Comparison of ENCODE assay signal across 30 mouse cellular contexts in the genomic region with DNA sequence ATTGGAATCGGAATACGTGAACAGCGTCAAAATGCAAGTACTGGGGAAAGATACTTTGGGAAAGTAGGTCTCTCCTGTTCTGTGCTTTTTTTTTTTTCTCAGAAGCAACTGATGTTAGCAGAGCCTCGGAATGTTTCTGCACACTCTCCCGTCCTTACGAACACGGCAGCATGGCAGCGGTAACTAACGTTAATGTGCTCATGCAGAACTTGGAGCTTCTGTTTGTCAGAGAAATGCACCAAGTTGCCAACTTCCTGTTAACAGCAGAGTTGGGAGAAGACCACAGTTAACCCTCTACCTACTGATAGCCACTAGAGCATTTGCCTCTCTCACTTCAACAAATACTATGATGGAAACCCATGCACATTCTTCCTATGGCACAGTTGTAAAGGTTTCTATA.
A peak's percentile ranks its signal among the peaks of the same experiment; 100 is the strongest.
DNase-seq lines count a peak whose midpoint lies in the region; ATAC-seq and TF ChIP-seq lines count a peak whose summit lies in the region.
"Had no signal": no experiment of that assay in that cellular context is flagged by ENCODE, and none has a peak within 500 bp of the region (broad histone marks: within the 10 kb centered on the region; RNA-seq: fewer than 3 reads in every experiment).

No protein-coding gene starts in this region.

- H3K4me3 ChIP-seq in forebrain, postnatal 0 days (ENCODE audit: low read depth, low read length) = no peak overlapping the region
- H3K4me3 ChIP-seq in forebrain, embryonic 15.5 days = no peak overlapping the region
- H3K4me3 ChIP-seq in layer of hippocampus, adult 2 months = peak overlapping the region; percentile 13; the same call in 1 of the 2 replicates
- H3K4me3 ChIP-seq in stomach, postnatal 0 days (ENCODE audit: low read depth, low read length) = no peak overlapping the region
- H3K4me3 ChIP-seq: embryonic facial prominence, embryonic 13.5 days; erythroblast, embryonic 14.5 days; gastrocnemius, adult 2 months; heart, embryonic 10.5 days; hindbrain, embryonic 15.5 days; intestine, embryonic 15.5 days; limb, embryonic 13.5 days; liver, embryonic 12.5 days; midbrain, embryonic 10.5 days; neural tube, embryonic 15.5 days had no signal

- no peaks in the 10 kb centered on the region for H3K9me3 ChIP-seq in forebrain, postnatal 0 days (ENCODE audit: low read length)
- H3K9me3 ChIP-seq in forebrain, embryonic 15.5 days = no peaks in the 10 kb centered on the region
- no peaks in the 10 kb centered on the region for H3K9me3 ChIP-seq in stomach, postnatal 0 days (ENCODE audit: control insufficient read depth, low read length)
- H3K9me3 ChIP-seq: embryonic facial prominence, embryonic 13.5 days; heart, embryonic 10.5 days; hindbrain, embryonic 15.5 days; intestine, embryonic 15.5 days; limb, embryonic 13.5 days; liver, embryonic 12.5 days; midbrain, embryonic 10.5 days; neural tube, embryonic 15.5 days had no signal

- H3K4me2 ChIP-seq in forebrain, postnatal 0 days (ENCODE audit: low read depth) = no peak overlapping the region
- no peak overlapping the region for H3K4me2 ChIP-seq in forebrain, embryonic 15.5 days (replicated peaks)
- H3K4me2 ChIP-seq in stomach, postnatal 0 days (replicated peaks; ENCODE audit: low read depth) = no peak overlapping the region
- H3K4me2 ChIP-seq: embryonic facial prominence, embryonic 13.5 days; hindbrain, embryonic 15.5 days; intestine, embryonic 15.5 days; limb, embryonic 13.5 days; liver, embryonic 12.5 days; neural tube, embryonic 15.5 days had no signal

- TF ChIP-seq CTCF in forebrain, postnatal 0 days (IDR thresholded peaks at IDR 0.05; ENCODE audit: low read depth) = no peak
- no peak for TF ChIP-seq CTCF in layer of hippocampus, adult 2 months (conservative IDR thresholded peaks at IDR 0.05)
- no peak for TF ChIP-seq CTCF in stomach, postnatal 0 days (IDR thresholded peaks at IDR 0.05; ENCODE audit: low read depth)

- TF ChIP-seq EP300 in stomach, postnatal 0 days (optimal IDR thresholded peaks at IDR 0.05) = no peak

- H3K27ac ChIP-seq in forebrain, postnatal 0 days (ENCODE audit: low read depth, low read length) = no peak overlapping the region
- H3K27ac ChIP-seq in forebrain, embryonic 15.5 days (replicated peaks) = no peak overlapping the region
- H3K27ac ChIP-seq in layer of hippocampus, adult 2 months = no peak overlapping the region
- 0 out of 2 replicates have a peak overlapping the region, but pooled peaks have one; percentile 35 for H3K27ac ChIP-seq in stomach, postnatal 0 days (replicated peaks)
- H3K27ac ChIP-seq: embryonic facial prominence, embryonic 13.5 days; gastrocnemius, adult 2 months; heart, embryonic 10.5 days; hindbrain, embryonic 15.5 days; intestine, embryonic 15.5 days; limb, embryonic 13.5 days; liver, embryonic 12.5 days; midbrain, embryonic 10.5 days; neural tube, embryonic 15.5 days had no signal

- H3K9ac ChIP-seq in forebrain, postnatal 0 days = no peak overlapping the region
- no peak overlapping the region for H3K9ac ChIP-seq in forebrain, embryonic 15.5 days (replicated peaks)
- no peak overlapping the region for H3K9ac ChIP-seq in stomach, postnatal 0 days (ENCODE audit: low read length)
- H3K9ac ChIP-seq: embryonic facial prominence, embryonic 13.5 days; hindbrain, embryonic 15.5 days; intestine, embryonic 15.5 days; limb, embryonic 13.5 days; liver, embryonic 12.5 days; neural tube, embryonic 15.5 days had no signal

- intact Hi-C loops in left cerebral cortex, postnatal 10 days (cut with DNase I) = no loop called here

- H3K36me3 ChIP-seq in forebrain, postnatal 0 days (ENCODE audit: insufficient read depth) = no peaks in the 10 kb centered on the region
- no peaks in the 10 kb centered on the region for H3K36me3 ChIP-seq in forebrain, embryonic 15.5 days
- H3K36me3 ChIP-seq in stomach, postnatal 0 days (ENCODE audit: control insufficient read depth, insufficient read depth, low read length) = no peaks in the 10 kb centered on the region
- H3K36me3 ChIP-seq: embryonic facial prominence, embryonic 13.5 days; heart, embryonic 10.5 days; hindbrain, embryonic 15.5 days; intestine, embryonic 15.5 days; limb, embryonic 13.5 days; liver, embryonic 12.5 days; midbrain, embryonic 10.5 days; neural tube, embryonic 15.5 days had no signal

- DNase-seq in forebrain, postnatal 0 days = peak; percentile 51
- no peak for DNase-seq in layer of hippocampus, adult 2 months (ENCODE audit: low spot score in 2 of 2)
- DNase-seq in layer of hippocampus, postnatal 36 days = no peak
- DNase-seq in stomach, postnatal 0 days (ENCODE audit: low spot score) = no peak
- no peak for DNase-seq in left cerebral cortex, postnatal 10 days (ENCODE audit: extremely low spot score in 1 of 2, low spot score in 2 of 2)
- DNase-seq: adrenal gland, postnatal 25 days; cerebellum, adult 11 months; cerebellum, postnatal 10 days; embryo, embryonic 11 days; gastrocnemius, adult 2 months; heart, postnatal 14 days; kidney, adult 9 months; kidney, postnatal 14 days; lung, adult 18-20 months; lung, postnatal 4 days; right cerebral cortex, adult 18-20 months; right cerebral cortex, postnatal 4 days; thymus, adult 2 months; thymus, postnatal 4 days had no signal

- peak; percentile 65 for ATAC-seq in forebrain, postnatal 0 days
- no peak for ATAC-seq in forebrain, embryonic 15.5 days (replicated peaks)
- peak; percentile 64 for ATAC-seq in common myeloid progenitor, adult 5-6 weeks (replicated peaks; ENCODE audit: low read depth, poor library complexity, severe bottlenecking)
- ATAC-seq in stomach, postnatal 0 days (ENCODE audit: low FRiP score, low TSS enrichment) = no peak
- ATAC-seq: intestine, embryonic 15.5 days; liver, embryonic 12.5 days had no signal

- H3K27me3 ChIP-seq in forebrain, postnatal 0 days (ENCODE audit: insufficient read depth, low read length) = no peaks in the 10 kb centered on the region
- H3K27me3 ChIP-seq in forebrain, embryonic 15.5 days = no peaks in the 10 kb centered on the region
- H3K27me3 ChIP-seq in stomach, postnatal 0 days (ENCODE audit: control insufficient read depth, insufficient read depth, low read length) = no peaks in the 10 kb centered on the region
- H3K27me3 ChIP-seq: embryonic facial prominence, embryonic 13.5 days; hindbrain, embryonic 15.5 days; intestine, embryonic 15.5 days; limb, embryonic 13.5 days; liver, embryonic 12.5 days; neural tube, embryonic 15.5 days had no signal

- peaks cover 5% of the 10 kb centered on the region; the same call in 1 of the 2 replicates for H3K4me1 ChIP-seq in forebrain, postnatal 0 days (ENCODE audit: insufficient read depth)
- peaks cover 10% of the 10 kb centered on the region; the same call in 1 of the 2 replicates for H3K4me1 ChIP-seq in forebrain, embryonic 15.5 days
- no peaks in the 10 kb centered on the region for H3K4me1 ChIP-seq in stomach, postnatal 0 days (replicated peaks; ENCODE audit: control insufficient read depth, insufficient read depth)
- H3K4me1 ChIP-seq: heart, embryonic 10.5 days; hindbrain, embryonic 15.5 days; intestine, embryonic 15.5 days; liver, embryonic 12.5 days; neural tube, embryonic 15.5 days had no signal

- 49% methylated on average over 9 of the region's 9 CpGs for WGBS in forebrain, postnatal 0 days
- WGBS in forebrain, embryonic 15.5 days = 62% methylated on average over 9 of the region's 9 CpGs
- WGBS in stomach, postnatal 0 days = 33% methylated on average over 9 of the region's 9 CpGs

Comparison
In these comparisons a context has a peak if more than half of its experiments do, and no peak if none do; other contexts are left out.
1. ATAC-seq: peak in forebrain, postnatal 0 days (single experiment) and common myeloid progenitor, adult 5-6 weeks (single experiment); none in forebrain, embryonic 15.5 days (single experiment) and stomach, postnatal 0 days (single experiment).